Mouse (Mus musculus): ENCODE data around the gene E030025P04Rik.

E030025P04Rik gene

DNA sequence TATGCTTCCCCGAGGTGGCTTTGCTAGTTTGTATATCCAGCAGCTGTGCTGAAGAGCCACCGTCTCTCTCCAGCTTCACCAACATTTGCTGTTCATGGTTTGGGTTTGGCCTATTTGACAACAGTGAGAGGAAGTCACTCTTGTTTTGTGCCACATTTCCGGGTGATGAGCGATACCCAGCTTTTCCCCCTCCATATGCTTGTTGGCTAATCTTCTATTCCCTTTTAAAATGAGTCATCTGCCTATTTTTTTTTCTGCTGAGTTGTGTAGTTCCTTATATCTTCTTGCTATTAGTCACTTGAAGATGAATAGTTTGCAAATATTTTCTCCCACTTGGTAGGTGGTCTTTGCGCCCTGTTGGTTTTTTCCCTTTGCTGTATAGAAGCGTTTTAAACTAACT, 43.9 kb downstream of the E030025P04Rik start:
- DNase-seq: no peak

DNA sequence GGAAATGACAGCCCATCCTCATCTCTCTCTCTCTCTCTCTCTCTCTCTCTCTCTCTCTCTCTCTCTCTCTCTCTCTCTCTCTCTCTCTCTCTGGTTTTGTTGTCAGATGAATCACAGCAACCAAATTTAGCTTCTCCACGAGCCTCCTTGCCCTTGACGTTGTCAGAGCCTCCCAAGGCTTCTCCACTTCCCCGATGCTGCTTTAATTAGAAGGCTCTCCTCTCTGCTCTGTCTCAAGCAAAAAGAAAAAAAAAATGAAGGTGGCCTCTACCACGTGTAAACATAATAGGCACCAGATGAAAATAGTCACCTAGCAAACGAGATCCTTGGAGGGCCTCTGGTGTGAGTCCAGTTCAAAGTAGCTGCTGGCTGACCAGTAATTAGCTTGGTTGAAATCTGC, 52.3 kb downstream of the E030025P04Rik start:
- DNase-seq: no peak

All from cerebellum, postnatal 14 days (tissue).